Mouse (Mus musculus): ENCODE data around the gene Srrm4. TPM values are rescaled to one million over a fixed set of nuclear protein-coding genes. Genes with fewer than 3 reads are reported as not detected.

Gene Srrm4
- total RNA-seq, 2 experiments from 2014 or later: 1.6 to 1.9 TPM

- no peak for DNase-seq
Observed at GRCm38 (mm10) chr5:116553106-116553505, 38.5 kb downstream of the Srrm4 start.

- DNase-seq: no peak
Observed at GRCm38 (mm10) chr5:116552584-116552983, 39.0 kb downstream of the Srrm4 start.

- DNase-seq: peak in 1 of 2 experiments; percentile 26
Observed at GRCm38 (mm10) chr5:116545746-116546145, 45.9 kb downstream of the Srrm4 start.

GRCm38 (mm10) chr5:116542317-116542716 is 49.3 kb downstream of the Srrm4 start:
- no peak for DNase-seq

GRCm38 (mm10) chr5:116541128-116541527 is 50.5 kb downstream of the Srrm4 start:
- DNase-seq: no peak

- DNase-seq: no peak
Observed at GRCm38 (mm10) chr5:116539360-116539759, 52.3 kb downstream of the Srrm4 start.

- DNase-seq: peak in 1 of 2 experiments; percentile 22
Observed at GRCm38 (mm10) chr5:116538491-116538890, 53.1 kb downstream of the Srrm4 start.

- DNase-seq: no peak
Observed at GRCm38 (mm10) chr5:116526324-116526723, 65.3 kb downstream of the Srrm4 start.

- DNase-seq: no peak
Observed at GRCm38 (mm10) chr5:116525308-116525707, 66.3 kb downstream of the Srrm4 start.

GRCm38 (mm10) chr5:116523553-116523952 is 68.1 kb downstream of the Srrm4 start:
- DNase-seq: no peak

GRCm38 (mm10) chr5:116523079-116523478 is 68.5 kb downstream of the Srrm4 start:
- DNase-seq: peak in 1 of 2 experiments; percentile 8

- DNase-seq: no peak
Observed at GRCm38 (mm10) chr5:116522273-116522672, 69.3 kb downstream of the Srrm4 start.

GRCm38 (mm10) chr5:116518047-116518446 is 73.6 kb downstream of the Srrm4 start:
- peak; percentile 46 to 56 for DNase-seq

- DNase-seq: no peak
Observed at GRCm38 (mm10) chr5:116512135-116512534, 79.5 kb downstream of the Srrm4 start.

GRCm38 (mm10) chr5:116510229-116510628 is 81.4 kb downstream of the Srrm4 start:
- DNase-seq: no peak

- DNase-seq: no peak
Observed at GRCm38 (mm10) chr5:116501342-116501741, 90.3 kb downstream of the Srrm4 start.

- DNase-seq: no peak
Observed at GRCm38 (mm10) chr5:116498880-116499640, 92.6 kb downstream of the Srrm4 start.

- no peak for DNase-seq
Observed at GRCm38 (mm10) chr5:116497866-116498265, 93.8 kb downstream of the Srrm4 start.

- peak; percentile 46 to 58 for DNase-seq
Observed at GRCm38 (mm10) chr5:116497205-116497604, 94.4 kb downstream of the Srrm4 start.

- DNase-seq: no peak
Observed at GRCm38 (mm10) chr5:116496717-116497116, 94.9 kb downstream of the Srrm4 start.

GRCm38 (mm10) chr5:116495466-116495865 is 96.2 kb downstream of the Srrm4 start:
- DNase-seq: no peak

- no peak for DNase-seq
Observed at GRCm38 (mm10) chr5:116494377-116494776, 97.2 kb downstream of the Srrm4 start.

- DNase-seq: no peak
Observed at GRCm38 (mm10) chr5:116492726-116493125, 98.9 kb downstream of the Srrm4 start.

GRCm38 (mm10) chr5:116491794-116492420 is 99.7 kb downstream of the Srrm4 start:
- DNase-seq: no peak

All from adrenal gland, postnatal 36 days (tissue).